Comparison of ENCODE assay signal across 10 mouse cellular contexts in genomic region chr4:108059601-108060379, GRCm38 (mm10). TPM values are rescaled to one million over a fixed set of nuclear protein-coding genes. Genes with fewer than 3 reads are reported as not detected.
DNase-seq lines count a peak whose midpoint lies in the region; ATAC-seq lines count a peak whose summit lies in the region.
"Had no signal": no experiment of that assay in that cellular context is flagged by ENCODE, and none has a peak within 500 bp of the region (broad histone marks: within the 10 kb centered on the region; RNA-seq: fewer than 3 reads in every experiment).

No protein-coding gene starts in this region.

- H3K27ac ChIP-seq in midbrain, embryonic 13.5 days: peak overlapping the region; percentile 57
- H3K27ac ChIP-seq: embryonic facial prominence, embryonic 13.5 days had no signal

- H3K9ac ChIP-seq in midbrain, embryonic 13.5 days (replicated peaks): no peak overlapping the region
- H3K9ac ChIP-seq: embryonic facial prominence, embryonic 13.5 days had no signal

- peaks cover 50% of the 10 kb centered on the region for H3K36me3 ChIP-seq in midbrain, embryonic 13.5 days

- ATAC-seq in frontal cortex, adult (ENCODE audit: low TSS enrichment): peak; percentile 75
- ATAC-seq in midbrain, embryonic 13.5 days: 0 out of 2 replicates have a peak, but pooled peaks have one; percentile 30

- no peak for DNase-seq in frontal cortex, postnatal 10 days (ENCODE audit: low spot score in 2 of 2)
- peak; percentile 81 for DNase-seq in brain, adult 2 months (ENCODE audit: low read depth, low spot score)
- DNase-seq in frontal cortex, postnatal 25 days (ENCODE audit: low spot score in 2 of 2): peak; percentile 19 to 33
- DNase-seq in urinary bladder, postnatal 14 days (ENCODE audit: low spot score): no peak
- no peak for DNase-seq in spleen, postnatal 10 days (ENCODE audit: low spot score in 2 of 2)
- no peak for DNase-seq in MN1 (ENCODE audit: low spot score)
- DNase-seq: lung, postnatal 10 days had no signal

- H3K27me3 ChIP-seq in midbrain, embryonic 13.5 days: no peaks in the 10 kb centered on the region
- H3K27me3 ChIP-seq: embryonic facial prominence, embryonic 13.5 days had no signal

- peak overlapping the region; percentile 9; the same call in 1 of the 2 replicates for H3K4me2 ChIP-seq in midbrain, embryonic 13.5 days (replicated peaks)
- H3K4me2 ChIP-seq: embryonic facial prominence, embryonic 13.5 days had no signal

- 35% methylated on average over 19 of the region's 19 CpGs for WGBS in midbrain, embryonic 13.5 days

- no peaks in the 10 kb centered on the region for H3K9me3 ChIP-seq in midbrain, embryonic 13.5 days

- no peak overlapping the region for H3K4me3 ChIP-seq in midbrain, embryonic 13.5 days (replicated peaks)
- H3K4me3 ChIP-seq: embryonic facial prominence, embryonic 13.5 days had no signal

- peaks cover 4% of the 10 kb centered on the region; the same call in 1 of the 2 replicates for H3K4me1 ChIP-seq in midbrain, embryonic 13.5 days (replicated peaks)
- H3K4me1 ChIP-seq: embryonic facial prominence, embryonic 13.5 days had no signal

RNA-seq across cellular contexts. Expression of gene Podn, which starts 36.5 kb away (rescaled TPM):
- 0.07 TPM in 1 of 2 replicates, not detected in the other for polyA plus RNA-seq in midbrain, embryonic 13.5 days (2015; fragmentation: Nextera tagmentation; extraction: Ambion mirVana)

Comparison
In these comparisons a context has a peak if more than half of its experiments do, and no peak if none do; other contexts are left out.
1. DNase-seq: peak in brain, adult 2 months (single experiment) and frontal cortex, postnatal 25 days (2 of 2); none in frontal cortex, postnatal 10 days (0 of 2), urinary bladder, postnatal 14 days (single experiment), spleen, postnatal 10 days (0 of 2) and MN1 (single experiment).